Mouse (Mus musculus): Measurements from ENCODE around the gene 4930402K13Rik. TPM values are rescaled to one million over a fixed set of nuclear protein-coding genes. Genes with fewer than 3 reads are reported as not detected.

Gene 4930402K13Rik
- polyA plus RNA-seq, 1 experiment from 2014 or later: not detected

Other genes starting within 250 kb of the 4930402K13Rik start
- not detected in 2 replicates for gene Gm5751, start 230.3 kb upstream of the 4930402K13Rik start, polyA plus RNA-seq (2016; fragmentation: Nextera tagmentation; extraction: Ambion mirVana)
- gene B630019K06Rik, start 212.2 kb upstream of the 4930402K13Rik start, polyA plus RNA-seq (2016; fragmentation: Nextera tagmentation; extraction: Ambion mirVana): 2.9 and 4.7 TPM in 2 replicates
- not detected in 2 replicates for gene Fthl17b, start 141.6 kb upstream of the 4930402K13Rik start, polyA plus RNA-seq (2016; fragmentation: Nextera tagmentation; extraction: Ambion mirVana)
- not detected in 2 replicates for gene Fthl17c, start 128.0 kb upstream of the 4930402K13Rik start, polyA plus RNA-seq (2016; fragmentation: Nextera tagmentation; extraction: Ambion mirVana)
- gene Fthl17d, start 117.8 kb upstream of the 4930402K13Rik start, polyA plus RNA-seq (2016; fragmentation: Nextera tagmentation; extraction: Ambion mirVana): not detected in 2 replicates
- gene Fthl17e, start 71.1 kb upstream of the 4930402K13Rik start, polyA plus RNA-seq (2016; fragmentation: Nextera tagmentation; extraction: Ambion mirVana): not detected in 2 replicates
- gene Fthl17f, start 41.5 kb upstream of the 4930402K13Rik start, polyA plus RNA-seq (2016; fragmentation: Nextera tagmentation; extraction: Ambion mirVana): not detected in 2 replicates
- 0.55 and 0.91 TPM in 2 replicates for gene Lancl3, start 95.3 kb downstream of the 4930402K13Rik start, polyA plus RNA-seq (2016; fragmentation: Nextera tagmentation; extraction: Ambion mirVana)
- not detected in 2 replicates for gene Gm14862, start 152.3 kb downstream of the 4930402K13Rik start, polyA plus RNA-seq (2016; fragmentation: Nextera tagmentation; extraction: Ambion mirVana)
- 2.1 and 2.5 TPM in 2 replicates for gene Xk, start 168.2 kb downstream of the 4930402K13Rik start, polyA plus RNA-seq (2016; fragmentation: Nextera tagmentation; extraction: Ambion mirVana)
- not detected in 2 replicates for gene H2al1m, start 179.2 kb downstream of the 4930402K13Rik start, polyA plus RNA-seq (2016; fragmentation: Nextera tagmentation; extraction: Ambion mirVana)
- gene H2al1k, start 246.1 kb downstream of the 4930402K13Rik start, polyA plus RNA-seq (2016; fragmentation: Nextera tagmentation; extraction: Ambion mirVana): not detected in 2 replicates

Measured in hindbrain, embryonic 10.5 days (tissue).